Comparison of ENCODE assay signal across 12 mouse cellular contexts in genomic region chr9:99628581-99628980, GRCm38 (mm10). TPM values are rescaled to one million over a fixed set of nuclear protein-coding genes. Genes with fewer than 3 reads are reported as not detected.
DNase-seq lines count a peak whose midpoint lies in the region; ATAC-seq lines count a peak whose summit lies in the region.
"Had no signal": no experiment of that assay in that cellular context is flagged by ENCODE, and none has a peak within 500 bp of the region (broad histone marks: within the 10 kb centered on the region; RNA-seq: fewer than 3 reads in every experiment).

No protein-coding gene starts in this region.

- peaks cover 11% of the 10 kb centered on the region for H3K36me3 ChIP-seq in heart, embryonic 10.5 days
- peaks cover 15% of the 10 kb centered on the region for H3K36me3 ChIP-seq in embryonic facial prominence, embryonic 10.5 days (replicated peaks)
- no peaks in the 10 kb centered on the region for H3K36me3 ChIP-seq in hindbrain, embryonic 13.5 days
- no peaks in the 10 kb centered on the region for H3K36me3 ChIP-seq in midbrain, embryonic 15.5 days (replicated peaks)

- DNase-seq in heart, embryonic 10.5 days (ENCODE audit: low spot score) = no peak
- DNase-seq in heart, postnatal 25 days (ENCODE audit: low spot score) = no peak
- DNase-seq in embryonic facial prominence, embryonic 10.5 days (ENCODE audit: low spot score) = no peak
- DNase-seq in frontal cortex, postnatal 10 days (ENCODE audit: low spot score in 2 of 2) = no peak
- DNase-seq in right cerebral cortex, postnatal 14 days = no peak
- DNase-seq in ovary, adult 18-20 months (ENCODE audit: low spot score) = no peak
- DNase-seq: B cell, adult 2 months; thymus, adult 18-20 months had no signal

- H3K27me3 ChIP-seq in heart, embryonic 10.5 days (ENCODE audit: insufficient read depth, poor library complexity, severe bottlenecking) = no peaks in the 10 kb centered on the region
- no peaks in the 10 kb centered on the region for H3K27me3 ChIP-seq in embryonic facial prominence, embryonic 10.5 days (replicated peaks; ENCODE audit: low read depth, poor library complexity, severe bottlenecking)
- no peaks in the 10 kb centered on the region for H3K27me3 ChIP-seq in hindbrain, embryonic 13.5 days
- no peaks in the 10 kb centered on the region for H3K27me3 ChIP-seq in midbrain, embryonic 15.5 days (replicated peaks)

- WGBS in heart, embryonic 10.5 days = 60% methylated on average over 4 of the region's 4 CpGs
- 57% methylated on average over 4 of the region's 4 CpGs for WGBS in embryonic facial prominence, embryonic 10.5 days
- WGBS in hindbrain, embryonic 13.5 days = 68% methylated on average over 4 of the region's 4 CpGs
- WGBS in midbrain, embryonic 15.5 days = 59% methylated on average over 4 of the region's 4 CpGs

- H3K4me1 ChIP-seq in heart, embryonic 10.5 days = peaks cover 30% of the 10 kb centered on the region
- peaks cover 35% of the 10 kb centered on the region for H3K4me1 ChIP-seq in embryonic facial prominence, embryonic 10.5 days
- peaks cover 41% of the 10 kb centered on the region for H3K4me1 ChIP-seq in hindbrain, embryonic 13.5 days (replicated peaks)
- H3K4me1 ChIP-seq in midbrain, embryonic 15.5 days = peaks cover 34% of the 10 kb centered on the region

- no peak for ATAC-seq in hindbrain, embryonic 13.5 days (ENCODE audit: low FRiP score)
- ATAC-seq in midbrain, embryonic 15.5 days (replicated peaks) = no peak

- no peak overlapping the region for H3K9ac ChIP-seq in hindbrain, embryonic 13.5 days
- H3K9ac ChIP-seq in midbrain, embryonic 15.5 days = no peak overlapping the region
- H3K9ac ChIP-seq: liver, embryonic 14.5 days had no signal

- peak overlapping the region; percentile 78 for H3K4me3 ChIP-seq in heart, embryonic 10.5 days
- peak overlapping the region; percentile 78; the same call in 1 of the 2 replicates for H3K4me3 ChIP-seq in embryonic facial prominence, embryonic 10.5 days
- peak overlapping the region; percentile 56; the same call in 1 of the 2 replicates for H3K4me3 ChIP-seq in hindbrain, embryonic 13.5 days
- H3K4me3 ChIP-seq in midbrain, embryonic 15.5 days = peak overlapping the region; percentile 54

- no peaks in the 10 kb centered on the region for H3K9me3 ChIP-seq in heart, embryonic 10.5 days
- no peaks in the 10 kb centered on the region for H3K9me3 ChIP-seq in embryonic facial prominence, embryonic 10.5 days
- no peaks in the 10 kb centered on the region for H3K9me3 ChIP-seq in hindbrain, embryonic 13.5 days
- H3K9me3 ChIP-seq in midbrain, embryonic 15.5 days = no peaks in the 10 kb centered on the region

- intact Hi-C loops in heart, postnatal 25 days (cut with DNase I) = no loop called here

- peak overlapping the region; percentile 79 for H3K4me2 ChIP-seq in hindbrain, embryonic 13.5 days
- H3K4me2 ChIP-seq in midbrain, embryonic 15.5 days = peak overlapping the region; percentile 93

- H3K27ac ChIP-seq in heart, embryonic 10.5 days = peak overlapping the region; percentile 95
- H3K27ac ChIP-seq in embryonic facial prominence, embryonic 10.5 days (replicated peaks) = peak overlapping the region; percentile 93
- no peak overlapping the region for H3K27ac ChIP-seq in hindbrain, embryonic 13.5 days
- H3K27ac ChIP-seq in midbrain, embryonic 15.5 days = 0 out of 2 replicates have a peak overlapping the region, but pooled peaks have one; percentile 79
- H3K27ac ChIP-seq: liver, embryonic 14.5 days had no signal

RNA-seq across cellular contexts. Expression of gene Dzip1l, which starts 0.7 kb away (rescaled TPM):
- 24.0 and 26.5 TPM in 2 replicates for polyA plus RNA-seq in heart, embryonic 10.5 days (2016; fragmentation: Nextera tagmentation; extraction: Ambion mirVana)
- total RNA-seq in heart, postnatal 25 days (2021) = 1 to 10 TPM; 4.1 to 4.2 TPM
- 25.9 and 27.8 TPM in 2 replicates for polyA plus RNA-seq in embryonic facial prominence, embryonic 10.5 days (2016; fragmentation: Nextera tagmentation; extraction: Ambion mirVana)
- 8.9 and 10.8 TPM in 2 replicates for polyA plus RNA-seq in hindbrain, embryonic 13.5 days (2015; fragmentation: Nextera tagmentation; extraction: Ambion mirVana)
- polyA plus RNA-seq in midbrain, embryonic 15.5 days (2015; fragmentation: Nextera tagmentation; extraction: Ambion mirVana) = 8.8 and 10.8 TPM in 2 replicates
- total RNA-seq: granulocyte monocyte progenitor cell, adult 5-6 weeks had no signal

RNA-seq across cellular contexts. Expression of gene A4gnt, which starts 16.3 kb away (rescaled TPM):
- not detected in 2 replicates for polyA plus RNA-seq in heart, embryonic 10.5 days (2016; fragmentation: Nextera tagmentation; extraction: Ambion mirVana)
- total RNA-seq in heart, postnatal 25 days (2021) = not detected
- not detected in 2 replicates for polyA plus RNA-seq in embryonic facial prominence, embryonic 10.5 days (2016; fragmentation: Nextera tagmentation; extraction: Ambion mirVana)
- polyA plus RNA-seq in hindbrain, embryonic 13.5 days (2015; fragmentation: Nextera tagmentation; extraction: Ambion mirVana) = not detected in 2 replicates
- polyA plus RNA-seq in midbrain, embryonic 15.5 days (2015; fragmentation: Nextera tagmentation; extraction: Ambion mirVana) = not detected in 2 replicates
- total RNA-seq: granulocyte monocyte progenitor cell, adult 5-6 weeks had no signal
- polyA plus RNA-seq: liver, embryonic 14.5 days had no signal

RNA-seq across cellular contexts. Expression of gene Dbr1, which starts 53.0 kb away (rescaled TPM):
- polyA plus RNA-seq in heart, embryonic 10.5 days (2016; fragmentation: Nextera tagmentation; extraction: Ambion mirVana) = 23.2 and 32.9 TPM in 2 replicates
- 1 to 10 TPM; 6.5 to 6.8 TPM for total RNA-seq in heart, postnatal 25 days (2021)
- polyA plus RNA-seq in embryonic facial prominence, embryonic 10.5 days (2016; fragmentation: Nextera tagmentation; extraction: Ambion mirVana) = 42.7 and 43.2 TPM in 2 replicates
- polyA plus RNA-seq in hindbrain, embryonic 13.5 days (2015; fragmentation: Nextera tagmentation; extraction: Ambion mirVana) = 26.0 and 26.8 TPM in 2 replicates
- 24.5 and 26.2 TPM in 2 replicates for polyA plus RNA-seq in midbrain, embryonic 15.5 days (2015; fragmentation: Nextera tagmentation; extraction: Ambion mirVana)

RNA-seq across cellular contexts. Expression of gene Armc8, which starts 59.9 kb away (rescaled TPM):
- polyA plus RNA-seq in heart, embryonic 10.5 days (2016; fragmentation: Nextera tagmentation; extraction: Ambion mirVana) = 22.7 and 26.3 TPM in 2 replicates
- total RNA-seq in heart, postnatal 25 days (2021) = 10 to 100 TPM; 21.2 to 22.1 TPM
- polyA plus RNA-seq in embryonic facial prominence, embryonic 10.5 days (2016; fragmentation: Nextera tagmentation; extraction: Ambion mirVana) = 24.5 and 24.7 TPM in 2 replicates
- polyA plus RNA-seq in hindbrain, embryonic 13.5 days (2015; fragmentation: Nextera tagmentation; extraction: Ambion mirVana) = 63.7 and 68.9 TPM in 2 replicates
- 71.3 and 79.2 TPM in 2 replicates for polyA plus RNA-seq in midbrain, embryonic 15.5 days (2015; fragmentation: Nextera tagmentation; extraction: Ambion mirVana)
